Mouse (Mus musculus) lung, embryonic 16.5 days (tissue): ENCODE results near the gene Prkcg. TPM values are rescaled to one million over a fixed set of nuclear protein-coding genes. Genes with fewer than 3 reads are reported as not detected.

Experiments
- ATAC-seq: fragments of 200-750 bp; cut with Nextera tagmentation; 2 replicates; pipeline ENCODE4 v1.8.0; 2017; ENCODE audit warnings: low read depth, mild to moderate bottlenecking, moderate library complexity
- H3K27ac ChIP-seq: fragments of 300-500 bp; sonication (generic); 2 replicates; pipeline ENCODE4 v1.5.1; 2014; ENCODE audit warnings: mild to moderate bottlenecking, control low read depth, low read length
- H3K27me3 ChIP-seq: fragments of 300-500 bp; sonication (generic); 2 replicates; pipeline ENCODE4 v1.6.1; 2014; ENCODE audit warnings: low read depth, low read length, mixed read lengths; ENCODE audit not compliant: control insufficient read depth, insufficient read depth
- H3K36me3 ChIP-seq: fragments of 300-500 bp; sonication (generic); 2 replicates; pipeline ENCODE4 v1.6.1; 2014; ENCODE audit warnings: low read length; ENCODE audit not compliant: control insufficient read depth, insufficient read depth
- H3K4me1 ChIP-seq: fragments of 300-500 bp; sonication (generic); replicated peaks from 2 replicates; pipeline ENCODE4 v1.6.1; 2014; ENCODE audit warnings: low read length, mixed read lengths; ENCODE audit not compliant: control insufficient read depth, insufficient read depth
- H3K4me2 ChIP-seq: fragments of 300-500 bp; sonication (generic); 2 replicates; pipeline ENCODE4 v1.6.1; 2014; ENCODE audit warnings: low read depth, low read length, control low read depth
- H3K4me3 ChIP-seq: fragments of 300-500 bp; sonication (generic); 2 replicates; pipeline ENCODE4 v1.5.1; 2014; ENCODE audit warnings: mild to moderate bottlenecking, low read length, control low read depth
- H3K9ac ChIP-seq: fragments of 300-500 bp; sonication (generic); 2 replicates; pipeline ENCODE4 v1.6.1; 2014; ENCODE audit warnings: low read length, control low read depth
- H3K9me3 ChIP-seq: fragments of 300-500 bp; sonication (generic); 2 replicates; pipeline ENCODE4 v1.6.1; 2016; ENCODE audit warnings: low read length; ENCODE audit not compliant: control insufficient read depth
- WGBS: fragments of 180-500 bp; shearing (Covaris S2); extraction: QIAGEN DNeasy Blood & Tissue Kit; methylation state at CpG from one replicate; pipeline ENCODE4 v1.1.7; 2014; 5-methylcytosine and 5-hydroxymethylcytosine counted together
- polyA plus RNA-seq: library from polyadenylated mRNA; unstranded; fragments of >200 nt; fragmentation: Nextera tagmentation; extraction: Ambion mirVana; gene quantifications from 2 replicates; pipeline ENCODE4 v1.2.1, GENCODE M21; 2015

Prkcg gene
- polyA plus RNA-seq, 1 experiment from 2014 or later: 0.24 TPM

DNA sequence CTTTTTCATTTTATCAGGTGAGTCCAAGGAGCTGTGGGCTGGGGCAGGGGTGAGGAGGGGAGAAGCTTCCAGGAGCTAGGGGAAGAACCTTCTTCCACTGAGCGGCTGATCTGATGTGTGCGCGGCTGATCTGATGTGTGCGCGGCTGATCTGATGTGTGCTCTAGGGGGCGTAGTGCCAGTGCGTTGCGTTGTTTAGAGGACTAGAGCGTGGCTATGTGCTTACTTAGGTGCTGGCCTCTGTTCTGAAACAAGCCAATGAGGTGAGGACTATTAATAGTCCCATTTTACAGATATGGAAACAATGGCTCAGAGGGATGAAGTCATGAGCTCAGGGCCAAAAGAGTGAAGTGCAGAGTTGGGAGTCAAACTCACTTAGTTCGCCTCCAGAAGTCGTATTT lies 50.0 kb downstream of the Prkcg start:
- no peak overlapping the region for H3K9ac ChIP-seq

GRCm38 (mm10) chr7:3343861-3344260 lies 54.9 kb downstream of the Prkcg start:
- Histone ChIP-seq H3K27me3 (no peaks in the 10 kb centered on the region), H3K9ac (no peak overlapping the region), H3K27ac (no peak overlapping the region), H3K4me1 (no peaks in the 10 kb centered on the region), H3K36me3 (no peaks in the 10 kb centered on the region), H3K9me3 (no peaks in the 10 kb centered on the region), H3K4me2 (no peak overlapping the region), H3K4me3 (no peak overlapping the region)
- ATAC-seq: no peak
- WGBS: 78% methylated on average over 3 of the region's 3 CpGs

More for the DNA sequence above, 50.0 kb downstream of the Prkcg start:
- Histone ChIP-seq H3K36me3 (no peaks in the 10 kb centered on the region), H3K27me3 (no peaks in the 10 kb centered on the region; the same call in 1 of the 2 replicates), H3K27ac (no peak overlapping the region), H3K4me2 (no peak overlapping the region), H3K4me3 (no peak overlapping the region), H3K9me3 (no peaks in the 10 kb centered on the region), H3K4me1 (no peaks in the 10 kb centered on the region)
- WGBS: 86% methylated on average over 11 of the region's 11 CpGs
- no peak for ATAC-seq

GRCm38 (mm10) chr7:3345301-3345700 lies 56.3 kb downstream of the Prkcg start:
- no peaks in the 10 kb centered on the region for H3K9me3 ChIP-seq
- H3K27ac ChIP-seq: no peak overlapping the region
- no peaks in the 10 kb centered on the region for H3K36me3 ChIP-seq
- H3K4me1 ChIP-seq: no peaks in the 10 kb centered on the region
- 85% methylated on average over 3 of the region's 3 CpGs for WGBS
- no peak for ATAC-seq
- no peaks in the 10 kb centered on the region for H3K27me3 ChIP-seq
- no peak overlapping the region for H3K4me2 ChIP-seq
- H3K9ac ChIP-seq: no peak overlapping the region
- H3K4me3 ChIP-seq: no peak overlapping the region

- Histone ChIP-seq H3K9me3 (no peaks in the 10 kb centered on the region), H3K4me1 (no peaks in the 10 kb centered on the region), H3K27ac (no peak overlapping the region), H3K9ac (no peak overlapping the region), H3K4me2 (no peak overlapping the region), H3K36me3 (no peaks in the 10 kb centered on the region), H3K4me3 (no peak overlapping the region), H3K27me3 (no peaks in the 10 kb centered on the region)
- WGBS: 61% methylated on average over 20 of the region's 20 CpGs
- ATAC-seq: no peak
Observed at GRCm38 (mm10) chr7:3347366-3348287, 58.6 kb downstream of the Prkcg start.

DNA sequence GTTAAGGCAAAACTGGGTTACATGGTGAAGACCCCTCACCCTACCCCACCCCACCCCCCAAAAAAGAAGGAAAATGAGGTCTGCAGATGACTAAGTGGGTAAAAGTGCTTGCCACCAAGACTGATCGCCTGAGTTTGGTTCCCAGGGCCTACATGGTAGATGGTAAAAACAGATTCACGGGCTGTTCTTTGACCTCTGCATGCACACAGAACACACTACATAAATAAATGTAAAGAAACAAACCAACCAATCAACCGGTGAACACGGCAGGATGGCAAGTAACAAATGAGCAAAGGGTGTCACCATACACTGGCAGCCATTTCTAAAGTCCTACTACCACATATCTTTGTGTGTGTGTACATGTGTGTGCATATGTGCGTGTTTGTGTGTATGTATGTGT lies 59.3 kb downstream of the Prkcg start:
- Histone ChIP-seq H3K27me3 (no peaks in the 10 kb centered on the region), H3K9ac (no peak overlapping the region), H3K9me3 (no peaks in the 10 kb centered on the region), H3K4me2 (no peak overlapping the region), H3K4me1 (no peaks in the 10 kb centered on the region), H3K27ac (no peak overlapping the region), H3K4me3 (no peak overlapping the region), H3K36me3 (no peaks in the 10 kb centered on the region)
- ATAC-seq: no peak
- WGBS: 62% methylated on average over 5 of the region's 5 CpGs

DNA sequence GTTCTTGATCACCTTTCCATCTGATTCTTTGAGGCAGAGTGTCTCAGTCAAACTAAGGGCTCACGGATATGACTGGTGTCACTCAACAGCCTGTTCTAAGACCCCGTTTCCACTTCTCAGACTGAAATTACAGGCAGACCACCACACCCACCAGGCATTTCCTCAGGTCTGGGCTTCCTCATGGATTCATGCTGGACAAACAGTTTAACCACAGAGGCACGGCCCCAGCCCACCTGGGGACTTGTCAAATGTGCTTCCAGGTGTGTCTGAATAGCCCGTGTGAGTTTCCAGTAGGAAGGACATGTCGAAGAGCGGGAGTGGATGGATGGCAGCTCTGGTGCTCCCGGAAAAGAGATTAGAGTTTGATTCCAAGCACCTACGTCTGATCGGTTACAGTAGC lies 60.8 kb downstream of the Prkcg start:
- H3K36me3 ChIP-seq: no peaks in the 10 kb centered on the region
- H3K9me3 ChIP-seq: no peaks in the 10 kb centered on the region
- no peak overlapping the region for H3K27ac ChIP-seq
- 86% methylated on average over 9 of the region's 9 CpGs for WGBS
- H3K4me3 ChIP-seq: no peak overlapping the region
- no peak for ATAC-seq
- H3K4me2 ChIP-seq: no peak overlapping the region
- no peaks in the 10 kb centered on the region for H3K4me1 ChIP-seq
- no peak overlapping the region for H3K9ac ChIP-seq
- H3K27me3 ChIP-seq: no peaks in the 10 kb centered on the region

- Histone ChIP-seq H3K27me3 (no peaks in the 10 kb centered on the region), H3K9ac (no peak overlapping the region), H3K36me3 (no peaks in the 10 kb centered on the region), H3K4me1 (no peaks in the 10 kb centered on the region), H3K4me2 (no peak overlapping the region), H3K4me3 (no peak overlapping the region), H3K9me3 (no peaks in the 10 kb centered on the region), H3K27ac (no peak overlapping the region)
- ATAC-seq: no peak
- WGBS: 100% methylated on average over 1 of the region's 1 CpGs
Observed at GRCm38 (mm10) chr7:3351536-3351935, 62.6 kb downstream of the Prkcg start.

DNA sequence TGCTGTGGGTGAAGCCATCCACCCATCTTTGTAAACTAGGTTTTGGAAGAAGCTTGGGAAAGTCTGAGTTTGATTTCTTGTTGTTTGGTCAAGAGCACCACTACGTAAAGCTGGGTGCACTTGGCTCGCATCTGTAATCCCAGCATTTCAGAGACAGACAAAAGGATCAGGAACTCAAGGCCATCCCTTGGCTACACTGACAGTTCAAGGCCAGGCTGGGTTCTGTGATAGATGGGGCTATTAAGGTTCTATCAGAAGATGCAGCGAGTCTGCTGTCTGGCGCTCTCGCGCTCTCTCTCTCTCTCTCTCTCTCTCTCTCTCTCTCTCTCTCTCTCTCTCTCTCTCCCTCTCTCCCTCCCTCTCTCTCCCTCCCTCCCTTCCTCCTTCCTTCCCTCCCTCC lies 65.9 kb downstream of the Prkcg start:
- no peak overlapping the region for H3K4me3 ChIP-seq
- no peaks in the 10 kb centered on the region for H3K27me3 ChIP-seq
- no peak overlapping the region for H3K9ac ChIP-seq
- no peaks in the 10 kb centered on the region for H3K36me3 ChIP-seq
- no peaks in the 10 kb centered on the region for H3K9me3 ChIP-seq
- 87% methylated on average over 6 of the region's 6 CpGs for WGBS
- no peak overlapping the region for H3K4me2 ChIP-seq
- H3K4me1 ChIP-seq: no peaks in the 10 kb centered on the region
- H3K27ac ChIP-seq: no peak overlapping the region
- no peak for ATAC-seq

DNA sequence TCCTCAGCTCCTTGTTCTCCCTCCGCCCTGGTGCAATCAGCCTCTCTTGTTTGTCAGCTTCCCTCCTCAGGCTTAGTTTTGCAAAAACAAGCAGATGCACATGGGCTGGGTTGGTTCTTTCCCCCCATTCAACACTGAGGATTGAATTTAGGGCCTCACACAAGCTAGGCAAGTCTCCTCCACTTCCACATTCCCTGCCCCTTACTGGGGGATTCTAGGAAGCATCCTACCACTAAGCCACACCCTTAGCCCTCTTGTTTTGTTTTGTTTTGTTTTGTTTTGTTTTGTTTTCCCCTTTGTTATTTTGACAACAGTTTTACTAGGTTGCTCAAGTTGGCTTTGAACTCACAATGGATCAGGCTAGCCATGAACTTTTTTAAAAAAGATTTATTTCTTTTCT lies 71.7 kb downstream of the Prkcg start:
- Histone ChIP-seq H3K9ac (no peak overlapping the region), H3K36me3 (no peaks in the 10 kb centered on the region), H3K27me3 (no peaks in the 10 kb centered on the region; the same call in 1 of the 2 replicates), H3K9me3 (no peaks in the 10 kb centered on the region), H3K4me2 (no peak overlapping the region), H3K4me1 (no peaks in the 10 kb centered on the region), H3K4me3 (no peak overlapping the region), H3K27ac (no peak overlapping the region)
- no peak for ATAC-seq
- WGBS: 100% methylated on average over 1 of the region's 1 CpGs
